Mouse (Mus musculus) right cerebral cortex, postnatal 25 days (tissue): Measurements from ENCODE around the gene H2-Q6.
A peak's percentile ranks its signal among the peaks of the same experiment; 100 is the strongest.
"Not testable (repeated sequence)": the region's sequence is repeated elsewhere in the genome, so short reads cannot be mapped to it uniquely, and the experiment has no call there.

Source experiments
- DNase-seq: peaks from one replicate; pipeline ENCODE4 v3.0.0; 2022

H2-Q6 gene

GRCm38 (mm10) chr17:35424624-35425416 lies at the start of gene H2-Q6:
TSS of gene H2-Q6 (plus strand) at chr17:35424850.
- DNase-seq, result not testable (repeated sequence)

GRCm38 (mm10) chr17:35379369-35379728 lies 45.3 kb upstream of the H2-Q6 start, which contains the start of gene H2-Q4:
TSS of gene H2-Q4 (plus strand) at chr17:35379617.
- DNase-seq, result peak; percentile 72

DNA sequence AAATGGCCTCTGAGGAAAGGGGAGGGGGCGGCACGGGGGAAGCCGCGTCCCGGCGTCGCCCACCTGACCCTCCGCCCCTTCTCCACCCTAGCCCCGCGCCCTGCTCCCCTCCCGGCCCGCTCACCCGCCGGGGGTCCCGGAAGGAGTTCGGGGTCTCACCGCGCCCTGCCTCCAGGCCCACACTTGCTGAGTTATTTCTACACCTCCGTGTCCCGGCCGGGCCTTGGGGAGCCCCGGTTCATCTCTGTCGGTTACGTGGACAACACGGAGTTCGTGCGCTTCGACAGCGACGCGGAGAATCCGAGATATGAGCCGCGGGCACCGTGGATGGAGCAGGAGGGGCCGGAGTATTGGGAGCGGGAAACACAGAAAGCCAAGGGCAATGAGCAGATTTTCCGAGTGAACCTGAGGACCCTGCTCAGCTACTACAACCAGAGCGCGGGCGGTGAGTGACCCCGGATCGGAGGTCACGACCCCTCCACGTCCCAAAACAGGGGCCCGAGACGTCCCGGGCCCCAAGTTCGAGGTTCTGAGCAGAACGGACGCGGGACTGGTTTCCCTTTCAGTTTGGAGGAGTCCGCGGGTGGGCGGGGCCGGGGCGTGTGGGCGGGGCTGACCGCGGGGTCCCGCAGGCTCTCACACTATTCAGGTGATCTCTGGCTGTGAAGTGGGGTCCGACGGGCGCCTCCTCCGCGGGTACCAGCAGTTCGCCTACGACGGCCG lies 44.8 kb upstream of the H2-Q6 start:
- DNase-seq, result no peak

DNA sequence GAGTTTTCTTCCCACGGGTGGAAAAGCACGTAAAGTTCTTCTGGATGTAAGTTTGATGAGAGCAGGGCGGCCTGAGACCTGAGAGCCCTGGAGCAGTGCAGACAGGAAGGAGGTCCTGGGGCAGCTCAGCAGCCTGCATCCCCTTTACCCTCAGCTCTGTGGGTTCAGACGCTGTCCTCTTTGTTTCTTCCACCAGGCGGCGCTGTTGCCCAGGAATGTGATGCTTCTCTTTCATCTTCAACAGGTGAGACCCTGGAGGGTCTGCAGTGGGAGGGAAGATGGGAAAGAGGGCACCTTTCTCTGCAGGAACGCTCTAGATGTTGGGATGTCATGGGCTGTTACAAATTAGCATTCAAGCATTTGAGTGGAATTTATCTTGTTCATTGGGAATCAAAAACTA lies 34.9 kb upstream of the H2-Q6 start:
- not testable (repeated sequence) for DNase-seq

- DNase-seq, result not testable (repeated sequence)
These were observed 32.0 kb upstream of the H2-Q6 start for GRCm38 (mm10) chr17:35392671-35393070.

- DNase-seq, result not testable (repeated sequence)
These were observed 30.5 kb upstream of the H2-Q6 start for GRCm38 (mm10) chr17:35393864-35394800.

- not testable (repeated sequence) for DNase-seq
These were observed 27.7 kb upstream of the H2-Q6 start for GRCm38 (mm10) chr17:35396956-35397355.

- not testable (repeated sequence) for DNase-seq
These were observed 11.6 kb upstream of the H2-Q6 start for GRCm38 (mm10) chr17:35413057-35413456.

DNA sequence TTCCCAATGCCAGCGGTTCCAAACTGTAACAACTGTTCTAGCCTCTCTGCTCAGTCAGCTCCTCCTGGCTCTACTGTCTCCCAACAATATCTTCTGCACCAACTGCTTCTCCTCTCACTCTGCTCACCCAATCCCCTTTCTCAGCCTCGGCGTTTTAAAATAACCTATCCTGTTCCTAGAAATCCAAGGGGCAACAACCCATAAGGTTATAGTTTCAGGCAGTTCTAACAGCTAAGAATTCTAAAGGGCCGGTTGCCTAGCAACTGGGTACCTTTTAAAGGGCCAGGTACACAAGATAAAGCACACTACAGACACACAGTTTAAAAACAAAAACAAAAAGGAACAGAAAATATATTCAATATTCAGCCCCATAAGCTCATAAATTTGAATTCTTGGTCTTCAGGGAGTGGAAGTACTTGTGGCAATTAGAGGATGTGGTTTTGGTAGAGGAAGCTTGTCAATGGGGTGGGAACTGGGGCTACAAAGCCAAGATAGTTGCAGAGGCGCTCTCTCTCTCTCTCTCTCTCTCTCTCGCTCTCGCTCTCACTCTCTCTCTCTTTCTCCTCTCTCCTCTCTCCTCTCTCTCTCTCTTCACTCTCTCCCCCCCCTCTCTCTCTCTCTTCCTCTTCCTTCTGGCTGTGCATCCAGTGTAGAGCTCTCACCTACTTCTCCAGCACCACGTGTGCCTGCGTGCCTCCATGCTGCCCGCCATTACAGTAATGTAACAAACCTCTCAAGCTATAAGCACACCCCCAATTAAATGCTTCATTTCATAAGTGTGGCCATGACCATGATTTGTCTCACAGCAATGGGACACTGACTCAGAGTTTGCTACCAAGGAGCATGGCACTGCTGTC lies 9.1 kb upstream of the H2-Q6 start:
- DNase-seq, result not testable (repeated sequence)

- DNase-seq, result no peak
These were observed 5.9 kb upstream of the H2-Q6 start for GRCm38 (mm10) chr17:35418772-35419171.

- not testable (repeated sequence) for DNase-seq
These were observed 5.1 kb upstream of the H2-Q6 start for GRCm38 (mm10) chr17:35419564-35419963.

- DNase-seq, result not testable (repeated sequence)
These were observed 4.3 kb upstream of the H2-Q6 start for GRCm38 (mm10) chr17:35420206-35420810.

GRCm38 (mm10) chr17:35421331-35421730 lies 3.3 kb upstream of the H2-Q6 start:
- DNase-seq, result not testable (repeated sequence)

- not testable (repeated sequence) for DNase-seq
These were observed 2.3 kb upstream of the H2-Q6 start for GRCm38 (mm10) chr17:35422360-35422759.

GRCm38 (mm10) chr17:35423131-35423810 lies 1.4 kb upstream of the H2-Q6 start:
- DNase-seq, result not testable (repeated sequence)

DNA sequence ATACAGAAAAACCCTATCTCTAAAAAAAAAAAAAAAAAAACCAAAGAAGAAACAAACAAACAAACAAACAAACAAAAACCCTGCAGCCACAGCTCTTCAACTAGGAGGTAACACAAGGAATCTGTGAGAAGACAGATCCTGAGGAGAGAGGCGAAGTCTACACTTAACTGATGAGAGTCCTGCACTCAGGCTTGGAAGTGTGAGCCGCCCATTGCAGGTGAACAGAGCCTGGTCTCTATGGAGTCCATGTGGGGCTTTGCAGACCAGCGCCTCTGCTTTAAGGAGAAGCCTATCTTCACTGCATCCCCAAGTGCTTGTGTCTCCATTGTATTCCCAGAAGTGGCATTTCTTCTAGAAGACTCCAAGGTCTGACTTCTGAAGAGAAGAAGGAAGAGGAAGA lies 544 bp upstream of the H2-Q6 start:
- DNase-seq, result not testable (repeated sequence)

GRCm38 (mm10) chr17:35425474-35425873 lies 824 bp downstream of the H2-Q6 start:
- DNase-seq, result not testable (repeated sequence)

DNA sequence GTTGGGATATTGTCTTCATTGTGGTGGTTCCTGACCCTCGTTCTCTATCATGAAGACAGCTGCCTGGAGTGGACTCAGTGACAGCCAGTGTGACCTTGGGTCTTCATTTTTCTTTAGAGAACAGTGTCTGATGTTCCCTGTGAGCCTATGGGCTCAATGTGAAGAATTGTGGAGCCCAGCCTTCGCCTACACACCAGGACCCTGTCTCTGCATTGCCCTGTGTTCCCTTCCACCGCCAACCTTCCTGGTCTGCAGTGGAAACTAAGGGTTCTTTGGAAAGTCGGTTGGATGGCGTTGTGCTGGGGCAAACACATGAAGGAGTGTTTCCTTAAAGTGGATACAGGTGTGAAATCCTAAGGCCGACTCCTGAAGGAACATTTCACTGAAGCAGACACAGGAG lies 4.2 kb downstream of the H2-Q6 start:
- not testable (repeated sequence) for DNase-seq

DNA sequence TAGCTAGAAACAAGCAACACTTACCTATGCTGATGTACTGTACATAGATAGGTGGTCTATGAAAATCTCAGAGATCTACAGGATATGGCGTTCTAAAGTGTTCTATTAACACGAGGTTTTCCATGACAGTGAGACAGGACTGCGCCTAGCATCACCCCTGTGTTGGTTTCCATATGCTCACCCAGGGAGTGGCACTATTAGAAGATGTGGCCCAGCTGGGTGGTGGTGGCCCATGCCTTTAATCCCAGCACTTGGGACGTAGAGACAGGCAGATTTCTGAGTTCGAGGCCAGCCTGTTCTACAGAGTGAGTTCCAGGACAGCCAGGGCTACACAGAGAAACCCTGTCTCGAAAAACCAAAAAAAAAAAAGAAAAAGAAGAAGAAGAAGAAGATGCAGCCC lies 6.0 kb downstream of the H2-Q6 start:
- not testable (repeated sequence) for DNase-seq

DNA sequence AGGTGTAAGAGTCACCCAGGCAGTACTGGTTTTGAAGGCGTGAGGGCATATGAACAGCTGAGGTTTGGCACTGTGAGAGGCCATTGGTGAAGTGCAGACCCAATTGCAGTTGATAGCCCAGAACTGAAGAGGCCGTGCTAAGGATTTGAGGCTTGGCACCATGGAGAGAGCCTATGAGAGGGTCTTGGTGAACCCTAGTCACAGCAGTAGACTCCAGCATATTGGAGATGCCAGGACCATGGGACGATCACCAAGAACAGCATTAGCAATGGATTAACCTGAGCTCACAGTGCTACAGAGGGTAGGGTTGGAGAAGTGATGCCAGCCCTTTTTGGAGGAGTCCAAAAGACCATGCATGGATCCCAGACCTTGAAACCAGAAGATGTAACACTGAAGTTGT lies 7.5 kb downstream of the H2-Q6 start:
- not testable (repeated sequence) for DNase-seq

- not testable (repeated sequence) for DNase-seq
These were observed 10.2 kb downstream of the H2-Q6 start for GRCm38 (mm10) chr17:35434836-35435235.
